Mouse (Mus musculus) midbrain, embryonic 10.5 days (tissue): Measurements from ENCODE around the gene Lamc1. TPM values are rescaled to one million over a fixed set of nuclear protein-coding genes. Genes with fewer than 3 reads are reported as not detected.

Experiments used
- DNase-seq: peaks from one replicate; pipeline ENCODE4 v3.0.0-alpha.2; 2017; ENCODE audit warnings: low spot score
- H3K27ac ChIP-seq: fragments of 300-500 bp; sonication (generic); replicated peaks from 2 replicates; pipeline ENCODE4 v1.5.1; 2016; ENCODE audit warnings: mild to moderate bottlenecking
- H3K27me3 ChIP-seq: fragments of 300-500 bp; sonication (generic); 2 replicates; pipeline ENCODE4 v1.6.1; 2016; ENCODE audit warnings: low read depth, mild to moderate bottlenecking; ENCODE audit not compliant: poor library complexity, severe bottlenecking
- H3K36me3 ChIP-seq: fragments of 300-500 bp; sonication (generic); 2 replicates; pipeline ENCODE4 v1.6.1; 2016; ENCODE audit warnings: mild to moderate bottlenecking, moderate library complexity
- H3K4me1 ChIP-seq: fragments of 300-500 bp; sonication (generic); 2 replicates; pipeline ENCODE4 v1.6.1; 2016
- H3K4me3 ChIP-seq: fragments of 300-500 bp; sonication (generic); 2 replicates; pipeline ENCODE4 v1.5.1; 2016; ENCODE audit warnings: mild to moderate bottlenecking, moderate library complexity
- H3K9me3 ChIP-seq: fragments of 300-500 bp; sonication (generic); replicated peaks from 2 replicates; pipeline ENCODE4 v1.6.1; 2016; ENCODE audit warnings: mild to moderate bottlenecking
- WGBS: fragments of 180-500 bp; shearing (Covaris S2); methylation state at CpG from one replicate; pipeline ENCODE4 v1.1.7; 2016; 5-methylcytosine and 5-hydroxymethylcytosine counted together
- polyA plus RNA-seq: library from polyadenylated mRNA; unstranded; fragments of >200 nt; fragmentation: Nextera tagmentation; extraction: Ambion mirVana; gene quantifications from 2 replicates; pipeline ENCODE4 v1.2.1, GENCODE M21; 2016

Gene Lamc1
- polyA plus RNA-seq: 21.2 and 22.7 TPM in 2 replicates

- 1% methylated on average over 84 of the region's 85 CpGs for WGBS
- H3K4me1 ChIP-seq: peaks cover 41% of the 10 kb centered on the region
- DNase-seq: peak; percentile 97
- no peaks in the 10 kb centered on the region for H3K9me3 ChIP-seq
- peak within 1 kb of the TSS; percentile 95 for H3K27ac ChIP-seq
- 0 out of 2 replicates have a peak, but pooled peaks cover 6% of the 10 kb centered on the region for H3K27me3 ChIP-seq
- no peaks in the 10 kb centered on the region for H3K36me3 ChIP-seq
- peak within 1 kb of the TSS; percentile 98 for H3K4me3 ChIP-seq
Observed at GRCm38 (mm10) chr1:153332444-153333295, at the start of gene Lamc1. TSS of gene Lamc1 (minus strand) at chr1:153332786.

GRCm38 (mm10) chr1:153380746-153381282 is 48.2 kb upstream of the Lamc1 start:
- no peaks in the 10 kb centered on the region for H3K36me3 ChIP-seq
- H3K27me3 ChIP-seq: no peaks in the 10 kb centered on the region
- no peak overlapping the region for H3K4me3 ChIP-seq
- 96% methylated on average over 9 of the region's 9 CpGs for WGBS
- no peak for DNase-seq
- peaks cover 8% of the 10 kb centered on the region for H3K4me1 ChIP-seq
- H3K9me3 ChIP-seq: no peaks in the 10 kb centered on the region
- H3K27ac ChIP-seq: no peak overlapping the region

DNA sequence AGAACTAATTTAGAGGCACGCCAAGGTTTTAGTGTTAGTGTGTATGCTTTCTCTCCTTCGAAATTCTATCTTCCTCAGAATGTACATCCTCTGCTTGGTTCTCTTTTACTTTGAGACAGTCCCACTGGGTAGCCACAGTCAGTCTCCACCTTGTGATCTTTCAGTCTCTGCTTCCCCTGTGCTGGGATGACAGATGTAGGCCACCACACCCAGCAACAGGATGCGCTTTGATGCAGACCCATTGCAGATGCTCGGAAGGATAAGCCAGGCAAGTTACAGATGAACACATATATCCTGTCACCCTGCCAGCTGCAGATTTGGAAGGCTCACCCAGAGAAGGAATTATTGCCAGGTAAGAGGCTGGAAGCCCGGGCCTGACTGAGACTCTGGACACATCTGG is 47.2 kb upstream of the Lamc1 start:
- 83% methylated on average over 5 of the region's 5 CpGs for WGBS
- Histone ChIP-seq H3K4me3 (no peak overlapping the region), H3K27me3 (no peaks in the 10 kb centered on the region), H3K27ac (no peak overlapping the region), H3K4me1 (peaks cover 8% of the 10 kb centered on the region), H3K9me3 (no peaks in the 10 kb centered on the region), H3K36me3 (no peaks in the 10 kb centered on the region)
- DNase-seq: no peak

DNA sequence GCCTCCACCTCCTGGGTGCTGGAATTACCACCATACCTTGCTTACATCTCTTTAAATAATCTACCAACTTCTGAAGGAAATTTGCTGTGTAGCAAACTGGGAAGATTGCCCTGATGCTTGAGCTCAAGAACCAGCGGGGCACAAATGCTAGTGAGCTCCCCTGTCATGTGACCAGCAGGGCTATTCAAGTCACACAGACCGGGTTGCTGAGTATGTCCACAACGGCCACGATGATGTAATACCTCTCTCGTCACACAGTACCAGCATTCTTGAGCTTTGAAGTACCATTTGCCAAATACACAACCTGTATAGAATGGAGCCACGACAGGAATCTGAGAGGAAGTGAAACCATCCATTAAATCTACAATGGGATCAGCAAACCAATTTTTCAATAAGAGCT is 46.0 kb upstream of the Lamc1 start:
- no peak for DNase-seq
- Histone ChIP-seq H3K4me1 (peaks cover 8% of the 10 kb centered on the region), H3K9me3 (no peaks in the 10 kb centered on the region), H3K27me3 (no peaks in the 10 kb centered on the region), H3K36me3 (no peaks in the 10 kb centered on the region), H3K27ac (no peak overlapping the region), H3K4me3 (no peak overlapping the region)
- WGBS: 75% methylated on average over 6 of the region's 6 CpGs

GRCm38 (mm10) chr1:153376446-153376845 is 43.9 kb upstream of the Lamc1 start:
- no peak overlapping the region for H3K4me3 ChIP-seq
- H3K27ac ChIP-seq: peak overlapping the region; percentile 55
- no peaks in the 10 kb centered on the region for H3K27me3 ChIP-seq
- 24% methylated on average over 6 of the region's 6 CpGs for WGBS
- H3K9me3 ChIP-seq: no peaks in the 10 kb centered on the region
- DNase-seq: no peak
- peaks cover 8% of the 10 kb centered on the region for H3K4me1 ChIP-seq
- H3K36me3 ChIP-seq: no peaks in the 10 kb centered on the region

DNA sequence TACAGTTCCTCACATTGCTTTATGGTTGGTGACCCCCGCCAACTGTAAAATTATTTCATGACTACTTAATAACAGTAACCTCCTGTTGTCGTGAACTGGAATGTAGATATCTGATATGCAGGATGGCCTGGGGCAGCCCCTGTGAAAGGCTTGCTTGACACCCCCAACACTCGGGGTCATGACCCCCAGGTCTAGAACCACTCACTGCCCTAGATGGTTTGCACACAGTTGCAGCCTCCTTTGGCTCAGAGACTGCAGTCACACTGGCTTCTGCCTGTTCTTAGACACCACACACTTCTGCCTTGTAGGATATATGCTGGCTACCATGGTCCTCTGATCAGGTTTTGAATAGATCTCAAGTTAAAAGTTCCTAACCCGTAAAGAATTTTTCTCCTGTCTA is 41.5 kb upstream of the Lamc1 start:
- Histone ChIP-seq H3K27ac (no peak overlapping the region), H3K4me1 (peaks cover 8% of the 10 kb centered on the region), H3K27me3 (no peaks in the 10 kb centered on the region), H3K36me3 (no peaks in the 10 kb centered on the region), H3K9me3 (no peaks in the 10 kb centered on the region), H3K4me3 (no peak overlapping the region)
- DNase-seq: no peak
- WGBS: 82% methylated on average over 4 of the region's 4 CpGs

- Histone ChIP-seq H3K4me1 (peaks cover 7% of the 10 kb centered on the region), H3K27me3 (no peaks in the 10 kb centered on the region), H3K9me3 (no peaks in the 10 kb centered on the region), H3K27ac (no peak overlapping the region), H3K36me3 (no peaks in the 10 kb centered on the region), H3K4me3 (no peak overlapping the region)
- no peak for DNase-seq
- 93% methylated on average over 3 of the region's 3 CpGs for WGBS
Observed at GRCm38 (mm10) chr1:153371846-153372245, 39.3 kb upstream of the Lamc1 start.

DNA sequence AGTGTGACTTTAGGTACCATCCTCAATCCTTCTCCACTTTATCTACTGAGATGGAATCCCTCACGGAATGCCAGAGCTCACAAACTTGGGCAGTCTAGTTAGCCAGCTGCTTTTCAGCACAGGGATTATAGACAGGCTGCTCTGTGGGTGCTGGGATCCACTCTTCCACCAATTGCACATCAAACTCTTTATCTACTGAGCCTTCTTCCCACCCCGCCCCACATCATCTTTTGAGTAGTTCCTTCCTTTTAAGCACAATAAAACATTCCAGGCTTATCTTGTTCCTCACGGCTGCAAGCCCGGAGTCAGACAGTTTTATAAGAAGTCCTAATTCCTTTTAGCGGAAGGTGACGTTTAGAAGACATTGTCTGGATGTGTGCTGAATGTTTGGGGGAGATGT is 36.4 kb upstream of the Lamc1 start:
- DNase-seq: no peak
- no peaks in the 10 kb centered on the region for H3K4me1 ChIP-seq
- no peak overlapping the region for H3K27ac ChIP-seq
- 81% methylated on average over 6 of the region's 6 CpGs for WGBS
- no peaks in the 10 kb centered on the region for H3K36me3 ChIP-seq
- H3K9me3 ChIP-seq: no peaks in the 10 kb centered on the region; the same call in 1 of the 2 replicates
- no peaks in the 10 kb centered on the region for H3K27me3 ChIP-seq
- no peak overlapping the region for H3K4me3 ChIP-seq

- H3K4me3 ChIP-seq: no peak overlapping the region
- no peaks in the 10 kb centered on the region for H3K27me3 ChIP-seq
- no peak for DNase-seq
- H3K4me1 ChIP-seq: no peaks in the 10 kb centered on the region
- 75% methylated on average over 5 of the region's 5 CpGs for WGBS
- no peak overlapping the region for H3K27ac ChIP-seq
- no peaks in the 10 kb centered on the region for H3K36me3 ChIP-seq
- H3K9me3 ChIP-seq: no peaks in the 10 kb centered on the region; the same call in 1 of the 2 replicates
Observed at GRCm38 (mm10) chr1:153367048-153367447, 34.5 kb upstream of the Lamc1 start.

DNA sequence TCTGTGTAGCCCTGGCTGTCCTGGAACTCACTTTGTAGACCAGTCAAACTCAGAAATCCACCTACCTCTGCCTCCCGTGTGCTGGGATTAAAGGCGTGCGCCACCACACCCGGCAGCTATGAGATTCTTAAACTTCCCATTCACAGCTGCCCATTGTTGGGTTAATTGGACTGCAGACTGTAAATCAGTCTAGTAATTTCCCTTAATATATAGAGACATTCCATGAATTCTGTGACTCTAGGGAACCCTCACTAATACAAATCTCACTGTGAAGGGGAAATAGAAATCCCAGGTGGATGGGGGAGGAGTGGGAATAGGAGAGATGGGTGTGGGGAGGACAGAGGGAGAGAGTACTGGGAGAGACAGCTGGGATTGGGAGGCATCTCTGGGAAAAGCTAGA is 29.3 kb upstream of the Lamc1 start:
- no peak overlapping the region for H3K27ac ChIP-seq
- no peaks in the 10 kb centered on the region for H3K27me3 ChIP-seq
- no peak for DNase-seq
- H3K9me3 ChIP-seq: no peaks in the 10 kb centered on the region; the same call in 1 of the 2 replicates
- H3K36me3 ChIP-seq: no peaks in the 10 kb centered on the region
- no peak overlapping the region for H3K4me3 ChIP-seq
- no peaks in the 10 kb centered on the region for H3K4me1 ChIP-seq
- 93% methylated on average over 4 of the region's 4 CpGs for WGBS

- 57% methylated on average over 3 of the region's 3 CpGs for WGBS
- H3K27ac ChIP-seq: no peak overlapping the region
- DNase-seq: no peak
- no peaks in the 10 kb centered on the region for H3K36me3 ChIP-seq
- no peaks in the 10 kb centered on the region for H3K27me3 ChIP-seq
- H3K4me3 ChIP-seq: no peak overlapping the region
- no peaks in the 10 kb centered on the region; the same call in 1 of the 2 replicates for H3K9me3 ChIP-seq
- peaks cover 6% of the 10 kb centered on the region; the same call in 1 of the 2 replicates for H3K4me1 ChIP-seq
Observed at GRCm38 (mm10) chr1:153360556-153360955, 28.0 kb upstream of the Lamc1 start.

- Histone ChIP-seq H3K27me3 (no peaks in the 10 kb centered on the region), H3K4me3 (no peak overlapping the region), H3K4me1 (peaks cover 23% of the 10 kb centered on the region), H3K9me3 (no peaks in the 10 kb centered on the region), H3K27ac (no peak overlapping the region), H3K36me3 (no peaks in the 10 kb centered on the region)
- 93% methylated on average over 1 of the region's 1 CpGs for WGBS
- DNase-seq: no peak
Observed at GRCm38 (mm10) chr1:153357218-153357617, 24.6 kb upstream of the Lamc1 start.

DNA sequence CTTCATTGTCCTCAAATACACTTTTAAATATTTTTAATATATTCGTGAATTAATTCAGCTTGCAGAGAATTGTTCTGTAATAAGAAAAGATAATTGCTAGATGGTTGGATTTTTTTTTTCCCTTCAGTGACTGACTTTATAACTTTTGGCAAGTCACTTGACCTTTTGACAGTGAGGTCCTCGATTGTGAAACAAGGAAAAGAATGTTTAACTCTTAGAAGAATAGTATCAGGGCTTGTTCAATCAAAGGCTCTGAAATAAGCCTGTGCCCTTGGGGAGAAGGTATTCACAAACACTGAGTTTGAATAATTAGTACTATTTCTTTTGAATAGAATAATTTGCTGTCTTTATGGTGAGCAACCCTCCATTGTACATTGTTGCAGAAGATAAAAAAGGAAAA is 21.9 kb upstream of the Lamc1 start:
- 55% methylated on average over 2 of the region's 2 CpGs for WGBS

More for the DNA sequence above, 21.9 kb upstream of the Lamc1 start:
- peaks cover 23% of the 10 kb centered on the region for H3K4me1 ChIP-seq
- no peaks in the 10 kb centered on the region for H3K27me3 ChIP-seq
- no peak overlapping the region for H3K27ac ChIP-seq
- no peak overlapping the region for H3K4me3 ChIP-seq
- no peak for DNase-seq
- H3K36me3 ChIP-seq: no peaks in the 10 kb centered on the region
- no peaks in the 10 kb centered on the region for H3K9me3 ChIP-seq
